13 mouse cellular contexts compared by ENCODE assay signal in genomic region chr5:9345038-9345617, GRCm38 (mm10).
A peak's percentile ranks its signal among the peaks of the same experiment; 100 is the strongest.
DNase-seq lines count a peak whose midpoint lies in the region; ATAC-seq and TF ChIP-seq lines count a peak whose summit lies in the region.
"Had no signal": no experiment of that assay in that cellular context is flagged by ENCODE, and none has a peak within 500 bp of the region (broad histone marks: within the 10 kb centered on the region; RNA-seq: fewer than 3 reads in every experiment).

No protein-coding gene starts in this region.

- 66% methylated on average over 10 of the region's 10 CpGs for WGBS in forebrain, embryonic 15.5 days
- 54% methylated on average over 10 of the region's 10 CpGs for WGBS in midbrain, embryonic 15.5 days
- WGBS in heart, adult 2 months: 78% methylated on average over 10 of the region's 10 CpGs

- H3K4me1 ChIP-seq in forebrain, embryonic 15.5 days: peaks cover 17% of the 10 kb centered on the region; the same call in 1 of the 2 replicates
- H3K4me1 ChIP-seq in midbrain, embryonic 15.5 days: peaks cover 23% of the 10 kb centered on the region
- no peaks in the 10 kb centered on the region for H3K4me1 ChIP-seq in heart, adult 2 months (ENCODE audit: control insufficient read depth, insufficient read depth, low read length)
- H3K4me1 ChIP-seq: heart, embryonic 10.5 days; limb, embryonic 15.5 days had no signal

- no peak for DNase-seq in cerebellum, postnatal 4 days (ENCODE audit: low spot score in 2 of 2)
- DNase-seq in cerebellum, adult 8-10 months: peak; percentile 54
- DNase-seq in heart, adult 2 months: no peak
- DNase-seq in layer of hippocampus, adult 9-10 months (ENCODE audit: low spot score): no peak
- no peak for DNase-seq in urinary bladder, postnatal 10 days (ENCODE audit: low spot score)
- DNase-seq: lung, postnatal 36 days had no signal

- TF ChIP-seq CTCF in heart, adult 2 months (IDR thresholded peaks at IDR 0.05): no peak

- TF ChIP-seq EP300 in heart, adult 2 months (IDR thresholded peaks at IDR 0.05; ENCODE audit: insufficient read depth, low read depth, low read length): no peak

- no peaks in the 10 kb centered on the region for H3K36me3 ChIP-seq in forebrain, embryonic 15.5 days
- H3K36me3 ChIP-seq in midbrain, embryonic 15.5 days (replicated peaks): no peaks in the 10 kb centered on the region
- no peaks in the 10 kb centered on the region for H3K36me3 ChIP-seq in heart, adult 2 months (ENCODE audit: control insufficient read depth, insufficient read depth, low read length)
- H3K36me3 ChIP-seq: heart, embryonic 10.5 days; limb, embryonic 15.5 days had no signal

- TF ChIP-seq POLR2A in heart, adult 2 months (IDR thresholded peaks at IDR 0.05; ENCODE audit: insufficient read depth, low read depth, low read length): no peak

- peak; percentile 85 for ATAC-seq in cerebellum, adult (ENCODE audit: insufficient number of reproducible peaks, low FRiP score, low TSS enrichment)
- peak; percentile 36 for ATAC-seq in forebrain, embryonic 15.5 days (replicated peaks)
- ATAC-seq in midbrain, embryonic 15.5 days (replicated peaks): peak; percentile 62
- ATAC-seq: activated CD4-positive, CD25-positive, alpha-beta regulatory T cell, adult 4 months; inflammation-experienced regulatory T-cells, adult 6 months had no signal

- no peaks in the 10 kb centered on the region for H3K79me2 ChIP-seq in heart, adult 2 months (replicated peaks; ENCODE audit: control insufficient read depth, insufficient read depth, low read length)

- H3K9me3 ChIP-seq in forebrain, embryonic 15.5 days: no peaks in the 10 kb centered on the region
- H3K9me3 ChIP-seq in midbrain, embryonic 15.5 days: no peaks in the 10 kb centered on the region
- H3K9me3 ChIP-seq: heart, embryonic 10.5 days; limb, embryonic 15.5 days had no signal

- no peak overlapping the region for H3K4me2 ChIP-seq in forebrain, embryonic 15.5 days (replicated peaks)
- no peak overlapping the region for H3K4me2 ChIP-seq in midbrain, embryonic 15.5 days
- H3K4me2 ChIP-seq: limb, embryonic 15.5 days had no signal

- H3K27me3 ChIP-seq in forebrain, embryonic 15.5 days: no peaks in the 10 kb centered on the region
- no peaks in the 10 kb centered on the region for H3K27me3 ChIP-seq in midbrain, embryonic 15.5 days (replicated peaks)
- no peaks in the 10 kb centered on the region for H3K27me3 ChIP-seq in heart, adult 2 months (ENCODE audit: control insufficient read depth, insufficient read depth, low read length)
- H3K27me3 ChIP-seq: limb, embryonic 15.5 days had no signal

- no peak overlapping the region for H3K4me3 ChIP-seq in forebrain, embryonic 15.5 days
- no peak overlapping the region for H3K4me3 ChIP-seq in midbrain, embryonic 15.5 days
- H3K4me3 ChIP-seq in heart, adult 2 months: no peak overlapping the region
- H3K4me3 ChIP-seq: heart, embryonic 10.5 days; limb, embryonic 15.5 days had no signal

- H3K9ac ChIP-seq in forebrain, embryonic 15.5 days (replicated peaks): no peak overlapping the region
- H3K9ac ChIP-seq in midbrain, embryonic 15.5 days: no peak overlapping the region
- H3K9ac ChIP-seq in heart, adult 2 months (ENCODE audit: low read depth, low read length): no peak overlapping the region
- H3K9ac ChIP-seq: limb, embryonic 15.5 days had no signal

- 0 out of 2 replicates have a peak overlapping the region, but pooled peaks have one; percentile 11 for H3K27ac ChIP-seq in forebrain, embryonic 15.5 days (replicated peaks)
- peak overlapping the region; percentile 73 for H3K27ac ChIP-seq in midbrain, embryonic 15.5 days
- H3K27ac ChIP-seq in heart, adult 2 months: no peak overlapping the region
- H3K27ac ChIP-seq: heart, embryonic 10.5 days; limb, embryonic 15.5 days had no signal

- intact Hi-C loops in heart, adult 2 months (cut with DNase I): no loop called here
